Mouse (Mus musculus) kidney, embryonic 14.5 days (tissue): ENCODE results near the gene B3gat3. TPM values are rescaled to one million over a fixed set of nuclear protein-coding genes. Genes with fewer than 3 reads are reported as not detected.
A peak's percentile ranks its signal among the peaks of the same experiment; 100 is the strongest.

Source experiments
- ATAC-seq: fragments of 200-750 bp; cut with Nextera tagmentation; 2 replicates; pipeline ENCODE4 v1.8.0; 2017; ENCODE audit warnings: moderate number of reproducible peaks, mild to moderate bottlenecking, moderate TSS enrichment, moderate library complexity; ENCODE audit not compliant: low FRiP score, low TSS enrichment
- H3K27ac ChIP-seq: fragments of 300-500 bp; sonication (generic); 2 replicates; pipeline ENCODE4 v1.5.1; 2014; ENCODE audit warnings: low read depth, mild to moderate bottlenecking, low read length, moderate library complexity, mixed read lengths
- H3K27me3 ChIP-seq: fragments of 300-500 bp; sonication (generic); 2 replicates; pipeline ENCODE4 v1.6.1; 2014; ENCODE audit warnings: mild to moderate bottlenecking, low read length; ENCODE audit not compliant: control insufficient read depth, insufficient read depth
- H3K36me3 ChIP-seq: fragments of 300-500 bp; sonication (generic); 2 replicates; pipeline ENCODE4 v1.6.1; 2014; ENCODE audit warnings: low read length, mixed read lengths; ENCODE audit not compliant: control insufficient read depth, insufficient read depth
- H3K4me1 ChIP-seq: fragments of 300-500 bp; sonication (generic); 2 replicates; pipeline ENCODE4 v1.6.1; 2014; ENCODE audit warnings: low read length, mixed read lengths; ENCODE audit not compliant: control insufficient read depth, insufficient read depth
- H3K4me2 ChIP-seq: fragments of 300-500 bp; sonication (generic); replicated peaks from 2 replicates; pipeline ENCODE4 v1.6.1; 2014; ENCODE audit warnings: low read depth, mild to moderate bottlenecking, low read length
- H3K4me3 ChIP-seq: fragments of 300-500 bp; sonication (generic); 2 replicates; pipeline ENCODE4 v1.5.1; 2014; ENCODE audit warnings: mild to moderate bottlenecking, low read length
- H3K9ac ChIP-seq: fragments of 300-500 bp; sonication (generic); 2 replicates; pipeline ENCODE4 v1.6.1; 2014; ENCODE audit warnings: low read depth, mild to moderate bottlenecking, low read length, moderate library complexity
- H3K9me3 ChIP-seq: fragments of 300-500 bp; sonication (generic); 2 replicates; pipeline ENCODE4 v1.6.1; 2016; ENCODE audit warnings: low read length; ENCODE audit not compliant: control insufficient read depth
- WGBS: fragments of 180-500 bp; shearing (Covaris S2); extraction: QIAGEN DNeasy Blood & Tissue Kit; methylation state at CpG from one replicate; pipeline ENCODE4 v1.1.7; 2014; 5-methylcytosine and 5-hydroxymethylcytosine counted together
- polyA plus RNA-seq: library from polyadenylated mRNA; unstranded; fragments of >200 nt; fragmentation: Nextera tagmentation; extraction: Ambion mirVana; gene quantifications from 2 replicates; pipeline ENCODE4 v1.2.1, GENCODE M21; 2014

The B3gat3 gene
- polyA plus RNA-seq, 1 experiment from 2014 or later = 38.8 TPM

DNA sequence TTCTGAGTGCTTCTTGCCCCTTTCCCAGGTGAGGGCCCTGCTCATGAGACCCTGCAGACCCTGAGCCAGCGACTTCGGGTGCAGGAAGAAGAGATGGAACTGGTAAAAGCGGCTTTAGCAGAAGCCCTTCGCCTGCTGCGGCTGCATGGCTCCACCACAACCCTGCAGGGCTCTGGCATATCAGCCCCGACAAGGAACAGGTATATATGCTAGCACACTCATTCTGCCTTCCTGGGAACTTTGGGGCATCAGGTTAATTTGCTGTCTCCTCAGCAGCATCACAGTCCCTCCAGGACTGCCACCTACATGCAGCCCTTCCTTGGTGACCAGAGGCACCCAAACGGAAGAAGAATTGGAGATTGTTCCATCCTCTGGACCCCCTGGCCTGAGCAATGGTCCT, 10.6 kb downstream of the B3gat3 start:
- WGBS = 74% methylated on average over 7 of the region's 7 CpGs
- peak overlapping the region; percentile 82 for H3K4me3 ChIP-seq

DNA sequence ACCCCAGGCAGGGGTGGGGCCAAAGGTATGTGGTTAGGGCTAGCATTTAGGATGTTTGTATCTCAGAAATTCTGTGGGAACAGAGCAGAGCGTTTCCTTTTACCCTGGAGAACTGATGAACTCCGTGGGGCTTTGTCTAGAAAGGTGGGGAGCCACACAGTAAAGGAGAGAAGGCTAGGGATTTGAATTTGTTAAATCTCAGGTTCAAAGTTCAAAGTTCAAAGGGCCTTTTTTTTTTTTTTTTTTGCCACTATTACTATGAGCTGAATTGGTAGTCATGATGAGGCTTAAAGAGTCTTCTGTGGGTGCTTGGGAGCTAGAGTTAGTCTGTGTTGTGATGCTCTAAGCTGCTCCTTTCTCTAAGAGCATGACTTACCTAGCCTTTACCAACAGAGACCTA, 16.6 kb downstream of the B3gat3 start:
- ATAC-seq = no peak
- 90% methylated on average over 2 of the region's 2 CpGs for WGBS
- H3K36me3 ChIP-seq = peaks cover 48% of the 10 kb centered on the region

More for the DNA sequence above, 10.6 kb downstream of the B3gat3 start:
- Histone ChIP-seq H3K27ac (no peak overlapping the region), H3K9ac (peak overlapping the region; percentile 81; the same call in 1 of the 2 replicates), H3K27me3 (no peaks in the 10 kb centered on the region), H3K4me2 (peak overlapping the region; percentile 83), H3K4me1 (peaks cover 16% of the 10 kb centered on the region), H3K9me3 (no peaks in the 10 kb centered on the region), H3K36me3 (peaks cover 52% of the 10 kb centered on the region)
- no peak for ATAC-seq

DNA sequence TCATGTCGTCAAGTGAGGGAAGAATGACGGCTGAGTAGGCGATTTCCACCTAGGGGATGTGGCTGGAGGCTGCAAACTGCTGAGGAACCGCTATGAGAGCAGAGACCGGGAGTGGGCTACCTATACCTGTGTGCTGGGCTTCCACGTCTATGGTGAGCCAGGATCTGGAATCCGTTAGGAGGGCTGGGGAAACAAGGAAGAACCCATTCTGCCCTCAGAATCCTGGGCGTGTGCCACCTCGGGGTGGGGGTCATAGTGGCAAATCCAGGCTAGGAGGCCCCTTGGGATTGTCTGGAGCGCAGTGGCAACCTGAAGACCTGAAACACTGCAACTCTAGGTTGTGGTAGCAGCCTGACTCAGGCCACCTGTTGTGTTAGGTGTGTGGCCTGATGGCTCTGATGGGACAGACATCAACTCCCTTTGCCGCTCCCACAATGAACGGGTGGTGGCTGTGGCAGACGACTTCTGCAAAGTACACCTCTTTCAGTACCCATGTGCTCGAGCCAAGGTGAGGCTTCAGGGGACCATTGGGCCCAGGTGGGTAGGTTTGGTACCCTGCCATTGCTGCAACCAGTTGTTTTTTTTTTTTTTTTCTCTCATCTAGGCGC, 20.5 kb downstream of the B3gat3 start:
- peaks cover 40% of the 10 kb centered on the region for H3K36me3 ChIP-seq

More for the DNA sequence above, 16.6 kb downstream of the B3gat3 start:
- Histone ChIP-seq H3K4me1 (peaks cover 4% of the 10 kb centered on the region; the same call in 1 of the 2 replicates), H3K4me3 (no peak overlapping the region), H3K9me3 (no peaks in the 10 kb centered on the region), H3K9ac (no peak overlapping the region), H3K27me3 (no peaks in the 10 kb centered on the region), H3K27ac (no peak overlapping the region), H3K4me2 (no peak overlapping the region)

DNA sequence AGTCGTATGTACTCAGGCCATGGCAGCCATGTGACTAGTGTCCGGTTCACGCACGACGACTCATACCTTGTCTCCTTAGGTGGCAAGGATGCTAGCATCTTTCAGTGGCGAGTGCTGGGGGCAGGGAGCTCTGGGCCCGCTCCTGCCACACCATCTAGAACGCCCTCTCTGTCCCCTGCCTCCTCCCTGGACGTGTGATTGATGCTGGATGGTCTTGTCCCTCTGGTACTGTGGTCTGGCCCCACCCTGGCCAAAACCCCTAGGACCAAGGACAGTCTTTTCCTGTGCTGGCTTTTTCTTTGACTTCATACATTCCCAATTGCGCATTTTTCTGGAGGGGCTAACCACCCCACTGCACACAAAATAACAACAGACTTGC, 21.0 kb downstream of the B3gat3 start:
- Histone ChIP-seq H3K4me3 (peak overlapping the region; percentile 97), H3K27ac (peak overlapping the region; percentile 99), H3K9ac (peak overlapping the region; percentile 99), H3K4me2 (peak overlapping the region; percentile 60), H3K9me3 (no peaks in the 10 kb centered on the region), H3K4me1 (peaks cover 23% of the 10 kb centered on the region), H3K36me3 (peaks cover 43% of the 10 kb centered on the region), H3K27me3 (no peaks in the 10 kb centered on the region)
- WGBS = 22% methylated on average over 10 of the region's 10 CpGs
- ATAC-seq = peak; percentile 29

More for the DNA sequence above, 20.5 kb downstream of the B3gat3 start:
- peak overlapping the region; percentile 60; the same call in 1 of the 2 replicates for H3K4me2 ChIP-seq
- H3K9me3 ChIP-seq = no peaks in the 10 kb centered on the region
- peaks cover 23% of the 10 kb centered on the region for H3K4me1 ChIP-seq
- H3K9ac ChIP-seq = peak overlapping the region; percentile 99
- H3K4me3 ChIP-seq = peak overlapping the region; percentile 97; the same call in 1 of the 2 replicates
- no peak for ATAC-seq
- no peaks in the 10 kb centered on the region for H3K27me3 ChIP-seq
- WGBS = 76% methylated on average over 15 of the region's 15 CpGs
- peak overlapping the region; percentile 99; the same call in 1 of the 2 replicates for H3K27ac ChIP-seq

DNA sequence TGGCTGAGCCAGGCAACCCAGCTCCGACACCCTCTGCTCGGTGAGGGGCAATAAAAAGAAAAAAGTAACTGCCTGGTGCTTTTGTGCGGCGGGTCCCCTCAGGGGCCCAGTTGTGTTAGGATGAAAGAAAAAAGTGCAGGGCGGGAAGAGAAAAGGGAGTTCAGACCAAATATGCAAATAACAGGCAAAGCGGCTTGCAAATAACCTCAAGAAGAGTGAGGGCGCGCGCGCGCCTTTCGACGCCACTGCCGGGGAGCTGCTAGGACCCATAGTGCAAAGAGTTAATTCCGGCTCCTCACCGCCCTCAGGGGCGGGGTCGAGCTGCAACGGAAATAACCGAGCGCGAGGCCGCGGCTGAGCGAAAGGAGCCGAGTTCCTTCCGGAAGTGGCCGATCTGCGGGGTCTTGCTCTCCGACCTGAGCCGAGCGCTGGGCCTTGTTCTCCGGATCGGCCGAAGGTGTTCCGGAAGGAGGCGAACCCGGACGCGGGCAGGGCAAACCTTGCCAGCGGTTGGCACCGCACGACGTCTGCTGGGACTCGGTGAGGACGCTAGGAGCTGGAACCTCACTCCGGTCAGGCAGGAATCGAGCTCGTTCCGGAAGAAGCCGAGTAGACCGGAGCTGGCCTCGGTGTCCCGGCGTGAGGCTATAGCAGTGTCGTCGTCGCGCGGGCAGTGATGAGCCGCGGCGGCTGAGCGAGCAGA, 21.5 kb downstream of the B3gat3 start, which contains the start of gene Mta2:
TSS of gene Mta2 (plus strand) at position 361 of the 703 bp plus-strand sequence.
- H3K9ac ChIP-seq = peak within 1 kb of the TSS; percentile 99
- peak; percentile 95 for ATAC-seq
- H3K27ac ChIP-seq = peak within 1 kb of the TSS; percentile 99
- H3K36me3 ChIP-seq = peaks cover 48% of the 10 kb centered on the region
- peak within 1 kb of the TSS; percentile 97 for H3K4me3 ChIP-seq
- WGBS = under 1% methylated on average over 64 of the region's 64 CpGs
- H3K27me3 ChIP-seq = no peaks in the 10 kb centered on the region
- no peaks in the 10 kb centered on the region for H3K9me3 ChIP-seq
- peak within 1 kb of the TSS; percentile 60 for H3K4me2 ChIP-seq
- peaks cover 23% of the 10 kb centered on the region for H3K4me1 ChIP-seq

DNA sequence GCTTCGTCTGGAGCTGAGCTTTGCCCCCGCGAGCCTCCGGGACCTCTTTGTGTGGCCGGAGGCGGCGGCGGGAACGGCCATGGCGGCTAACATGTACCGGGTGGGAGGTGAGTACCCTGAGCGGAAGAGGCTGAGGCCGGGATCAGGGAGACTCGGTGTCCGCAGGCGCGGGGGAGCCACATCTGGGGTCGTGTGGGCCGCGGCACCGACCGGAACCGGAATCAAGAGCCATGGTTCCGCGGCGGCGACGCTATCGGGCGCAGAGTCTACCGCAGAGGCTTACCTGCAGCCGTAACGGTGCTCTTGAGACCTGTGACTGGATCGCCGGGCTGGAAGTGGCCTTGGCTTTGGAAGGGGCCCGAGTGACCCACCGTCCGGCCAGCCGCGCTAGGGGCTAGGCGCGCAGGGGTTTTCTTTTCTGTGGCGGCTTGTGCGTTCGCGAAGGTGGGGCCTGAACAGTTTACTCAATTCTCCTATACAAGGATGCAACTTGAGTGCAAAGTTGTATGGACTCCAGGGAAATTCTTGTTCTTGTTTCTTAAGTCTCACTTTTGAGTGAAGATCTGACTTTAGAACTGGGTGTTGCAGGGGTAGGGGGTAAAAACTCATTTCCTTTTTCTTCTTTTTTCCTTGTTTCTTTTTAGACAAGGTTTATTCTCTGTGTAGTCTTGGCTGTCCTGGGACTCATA, 22.2 kb downstream of the B3gat3 start:
- peak overlapping the region; percentile 99 for H3K27ac ChIP-seq
- no peaks in the 10 kb centered on the region for H3K9me3 ChIP-seq
- H3K36me3 ChIP-seq = peaks cover 50% of the 10 kb centered on the region
- H3K4me3 ChIP-seq = peak overlapping the region; percentile 97
- peak overlapping the region; percentile 60 for H3K4me2 ChIP-seq
- no peaks in the 10 kb centered on the region for H3K27me3 ChIP-seq
- H3K4me1 ChIP-seq = peaks cover 23% of the 10 kb centered on the region
- peak overlapping the region; percentile 99 for H3K9ac ChIP-seq
- under 1% methylated on average over 46 of the region's 46 CpGs for WGBS
- ATAC-seq = peak; percentile 59

DNA sequence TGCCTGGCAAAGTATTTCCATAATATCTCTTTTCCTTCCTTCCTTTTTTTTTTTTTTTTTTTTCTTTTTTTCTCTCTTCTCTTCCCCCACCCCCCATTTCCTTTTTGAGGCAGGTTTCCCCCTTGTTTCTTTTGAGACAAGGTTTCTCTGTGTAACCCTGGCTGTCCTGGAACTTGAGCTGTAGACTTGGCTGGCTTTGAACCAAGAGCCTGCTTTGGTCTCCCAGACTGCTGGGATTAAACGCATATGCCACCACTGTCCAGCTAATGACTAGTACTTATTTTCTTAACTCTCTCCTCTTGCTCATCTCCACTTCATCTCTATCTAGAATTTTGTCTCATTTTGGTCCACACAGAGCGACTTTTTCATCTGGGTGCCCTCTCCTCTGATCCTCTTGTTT, 22.9 kb downstream of the B3gat3 start:
- Histone ChIP-seq H3K4me2 (peak overlapping the region; percentile 60), H3K9ac (peak overlapping the region; percentile 99), H3K27ac (no peak overlapping the region; the same call in 1 of the 2 replicates), H3K4me3 (peak overlapping the region; percentile 97), H3K36me3 (peaks cover 51% of the 10 kb centered on the region), H3K27me3 (no peaks in the 10 kb centered on the region), H3K9me3 (no peaks in the 10 kb centered on the region), H3K4me1 (peaks cover 23% of the 10 kb centered on the region)
- WGBS = 60% methylated on average over 2 of the region's 2 CpGs
- no peak for ATAC-seq

DNA sequence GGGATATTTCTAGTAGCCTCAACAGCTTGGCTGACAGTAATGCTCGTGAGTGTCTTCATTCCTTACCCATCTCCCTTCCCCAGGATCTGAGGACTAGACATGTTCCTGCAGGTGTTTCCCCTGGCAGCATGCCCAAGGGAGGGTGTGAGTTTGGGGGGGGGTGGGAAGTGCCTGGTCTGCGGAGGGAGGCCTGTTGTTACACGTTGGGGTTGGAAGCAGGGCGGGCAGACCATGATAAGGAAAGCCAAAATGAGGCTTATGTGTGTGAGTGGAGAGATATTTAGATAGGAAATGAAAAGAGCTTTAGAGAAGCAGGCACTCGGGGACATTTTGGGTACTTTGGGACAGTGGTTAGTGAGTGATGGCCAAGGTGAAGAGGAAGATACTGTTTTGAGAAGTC, 23.9 kb downstream of the B3gat3 start:
- Histone ChIP-seq H3K4me3 (peak overlapping the region; percentile 97), H3K4me1 (peaks cover 23% of the 10 kb centered on the region), H3K27me3 (no peaks in the 10 kb centered on the region), H3K4me2 (peak overlapping the region; percentile 60; the same call in 1 of the 2 replicates), H3K9me3 (no peaks in the 10 kb centered on the region), H3K36me3 (peaks cover 54% of the 10 kb centered on the region), H3K27ac (peak overlapping the region; percentile 19; the same call in 1 of the 2 replicates), H3K9ac (peak overlapping the region; percentile 42; the same call in 1 of the 2 replicates)
- 66% methylated on average over 5 of the region's 5 CpGs for WGBS
- ATAC-seq = no peak
